Mouse (Mus musculus): Measurements from ENCODE around the gene Hdgfl3.
A peak's percentile ranks its signal among the peaks of the same experiment; 100 is the strongest.

The Hdgfl3 gene

GRCm38 (mm10) chr7:81904094-81904493 is 30.2 kb downstream of the Hdgfl3 start:
- no peak for DNase-seq (ENCODE audit: low read depth, low spot score)

GRCm38 (mm10) chr7:81899361-81899760 is 34.9 kb downstream of the Hdgfl3 start:
- DNase-seq (ENCODE audit: low read depth, low spot score): peak; percentile 62

GRCm38 (mm10) chr7:81885128-81885527 is 49.1 kb downstream of the Hdgfl3 start:
- DNase-seq (ENCODE audit: low read depth, low spot score): no peak

- no peak for DNase-seq (ENCODE audit: low read depth, low spot score)
These were observed 52.7 kb downstream of the Hdgfl3 start for GRCm38 (mm10) chr7:81881600-81881999.

GRCm38 (mm10) chr7:81880797-81881196 is 53.5 kb downstream of the Hdgfl3 start:
- DNase-seq (ENCODE audit: low read depth, low spot score): no peak

GRCm38 (mm10) chr7:81880286-81880685 is 54.0 kb downstream of the Hdgfl3 start:
- no peak for DNase-seq (ENCODE audit: low read depth, low spot score)

GRCm38 (mm10) chr7:81875372-81875771 is 58.9 kb downstream of the Hdgfl3 start:
- no peak for DNase-seq (ENCODE audit: low read depth, low spot score)

- no peak for DNase-seq (ENCODE audit: low read depth, low spot score)
These were observed 59.6 kb downstream of the Hdgfl3 start for GRCm38 (mm10) chr7:81874636-81875035.

GRCm38 (mm10) chr7:81873807-81874206 is 60.5 kb downstream of the Hdgfl3 start:
- DNase-seq (ENCODE audit: low read depth, low spot score): no peak

GRCm38 (mm10) chr7:81872493-81873013 is 61.7 kb downstream of the Hdgfl3 start:
- no peak for DNase-seq (ENCODE audit: low read depth, low spot score)

- peak; percentile 88 for DNase-seq (ENCODE audit: low read depth, low spot score)
These were observed 66.1 kb downstream of the Hdgfl3 start for GRCm38 (mm10) chr7:81868158-81868557.

- peak; percentile 64 for DNase-seq (ENCODE audit: low read depth, low spot score)
These were observed 66.9 kb downstream of the Hdgfl3 start for GRCm38 (mm10) chr7:81867231-81867930.

- no peak for DNase-seq (ENCODE audit: low read depth, low spot score)
These were observed 68.3 kb downstream of the Hdgfl3 start for GRCm38 (mm10) chr7:81865937-81866336.

GRCm38 (mm10) chr7:81864552-81864951 is 69.7 kb downstream of the Hdgfl3 start:
- DNase-seq (ENCODE audit: low read depth, low spot score): no peak

- no peak for DNase-seq (ENCODE audit: low read depth, low spot score)
These were observed 71.4 kb downstream of the Hdgfl3 start for GRCm38 (mm10) chr7:81862587-81863583.

- no peak for DNase-seq (ENCODE audit: low read depth, low spot score)
These were observed 72.4 kb downstream of the Hdgfl3 start for GRCm38 (mm10) chr7:81861921-81862320.

- DNase-seq (ENCODE audit: low read depth, low spot score): no peak
These were observed 72.8 kb downstream of the Hdgfl3 start for GRCm38 (mm10) chr7:81861461-81861860.

GRCm38 (mm10) chr7:81860996-81861395 is 73.3 kb downstream of the Hdgfl3 start:
- no peak for DNase-seq (ENCODE audit: low read depth, low spot score)

GRCm38 (mm10) chr7:81860071-81860470 is 74.2 kb downstream of the Hdgfl3 start:
- no peak for DNase-seq (ENCODE audit: low read depth, low spot score)

GRCm38 (mm10) chr7:81858968-81859721 is 75.1 kb downstream of the Hdgfl3 start, which contains the start of gene Tm6sf1:
Tm6sf1 (plus strand) TSS chr7:81859001.
- DNase-seq (ENCODE audit: low read depth, low spot score): peak; percentile 20

GRCm38 (mm10) chr7:81858236-81858635 is 76.0 kb downstream of the Hdgfl3 start:
- peak; percentile 41 for DNase-seq (ENCODE audit: low read depth, low spot score)
